Mouse (Mus musculus) neutrophil, adult 59 days (primary cell): Measurements from ENCODE around the gene Mcm2. TPM values are rescaled to one million over a fixed set of nuclear protein-coding genes. Genes with fewer than 3 reads are reported as not detected.

Source experiments
- total RNA-seq, 2 experiments: library from RNA; stranded (reverse); gene quantifications; 1 replicate in 1 of 2; 2 replicates in 1 of 2; pipeline ENCODE4 v1.2.4; 2023

The Mcm2 gene
- 10 to 100 TPM; 61.9 to 74.3 TPM for total RNA-seq

GRCm38 (mm10) chr6:88898534-88899048 is at the start of gene Mcm2:
Gene Mcm2 (minus strand): TSS chr6:88898780.

GRCm38 (mm10) chr6:88901947-88902820 is 3.6 kb upstream of the Mcm2 start, which contains the start of gene Tpra1:
Gene Tpra1 (plus strand): TSS chr6:88902251.

GRCm38 (mm10) chr6:88874868-88875508 is 23.6 kb downstream of the Mcm2 start, which contains the start of gene Podxl2:
Gene Podxl2 (minus strand): TSS chr6:88875044.

DNA sequence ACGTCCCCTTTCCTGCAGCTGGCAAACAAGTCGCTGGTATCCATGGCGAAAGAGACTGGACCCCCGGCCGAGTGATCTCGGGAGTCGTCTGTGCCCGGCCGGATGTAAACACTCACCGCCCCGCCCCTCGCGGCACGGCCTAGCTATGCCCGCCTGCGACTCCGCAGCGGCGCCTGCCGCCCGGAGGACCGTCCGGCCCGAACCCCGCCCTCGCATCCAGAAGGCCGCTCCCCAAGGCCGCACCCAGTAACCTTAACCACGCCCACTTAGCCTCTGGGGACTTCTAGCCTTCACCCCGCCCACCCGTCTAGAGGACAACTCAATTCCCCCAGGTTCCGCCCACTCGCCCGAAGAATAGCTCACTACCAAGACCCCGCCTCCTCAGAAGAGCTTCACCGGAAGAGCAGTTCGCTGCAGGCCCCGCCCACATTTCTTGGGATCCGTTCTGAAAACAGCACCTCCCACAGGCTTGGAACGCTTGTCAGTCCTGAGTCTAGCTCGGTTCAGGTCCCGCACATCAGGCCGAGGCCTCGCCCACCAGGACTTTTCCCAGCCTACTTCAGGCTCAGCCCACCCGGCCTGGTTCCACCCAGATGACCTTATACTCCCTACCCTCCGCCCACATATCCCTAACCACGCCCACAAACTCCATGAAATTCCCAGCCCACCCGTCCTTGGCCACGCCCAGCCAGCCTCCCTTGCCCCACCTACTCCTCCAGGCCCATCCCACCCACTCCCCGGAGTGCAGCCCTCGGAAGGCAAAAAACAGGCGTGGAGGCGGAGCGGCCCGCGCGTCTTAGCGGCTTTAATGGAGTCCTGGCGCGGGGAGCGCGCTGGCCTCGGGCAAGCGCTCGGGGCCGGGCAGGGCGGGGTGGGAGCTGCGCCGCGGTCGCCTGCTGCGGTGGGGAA is 56.5 kb downstream of the Mcm2 start, which contains the start of gene Abtb1:
Abtb1 (minus strand) TSS at position 204 of the 909 bp plus-strand sequence.

Other genes with a start within 250 kb of the Mcm2 start
- 10 to 100 TPM; 52.7 to 71.2 TPM for gene Mgll, start 174.4 kb downstream of the Mcm2 start, total RNA-seq
- gene Abtb1, start 56.8 kb downstream of the Mcm2 start, total RNA-seq, result 100 to 1,000 TPM; 270 to 296 TPM
- under 1 TPM in 1 of 2 experiments, not detected in 1; 0.24 TPM for gene Podxl2, start 23.7 kb downstream of the Mcm2 start, total RNA-seq
- 10 to 100 TPM; 37.2 to 55.6 TPM for gene Tpra1, start 3.5 kb upstream of the Mcm2 start, total RNA-seq